Mouse (Mus musculus) neutrophil, adult 5-6 weeks (primary cell): Measurements from ENCODE around the gene Txndc12. TPM values are rescaled to one million over a fixed set of nuclear protein-coding genes. Genes with fewer than 3 reads are reported as not detected.
A peak's percentile ranks its signal among the peaks of the same experiment; 100 is the strongest.

Experiments used
- ATAC-seq: fragments of 151-379, 151-347 bp; 2 replicates; pipeline ENCODE4 v1.8.0; 2017; ENCODE audit warnings: mild to moderate bottlenecking, moderate TSS enrichment; ENCODE audit not compliant: insufficient number of reproducible peaks, poor library complexity, low FRiP score, severe bottlenecking; ENCODE audit errors: extremely low read depth
- total RNA-seq: library from RNA; stranded (forward); fragments of 200-1000 nt; gene quantifications from 2 replicates; pipeline ENCODE4 v1.2.3, GENCODE M21; 2017

The Txndc12 gene
- total RNA-seq, 1 experiment from 2014 or later, result 40.7 TPM

DNA sequence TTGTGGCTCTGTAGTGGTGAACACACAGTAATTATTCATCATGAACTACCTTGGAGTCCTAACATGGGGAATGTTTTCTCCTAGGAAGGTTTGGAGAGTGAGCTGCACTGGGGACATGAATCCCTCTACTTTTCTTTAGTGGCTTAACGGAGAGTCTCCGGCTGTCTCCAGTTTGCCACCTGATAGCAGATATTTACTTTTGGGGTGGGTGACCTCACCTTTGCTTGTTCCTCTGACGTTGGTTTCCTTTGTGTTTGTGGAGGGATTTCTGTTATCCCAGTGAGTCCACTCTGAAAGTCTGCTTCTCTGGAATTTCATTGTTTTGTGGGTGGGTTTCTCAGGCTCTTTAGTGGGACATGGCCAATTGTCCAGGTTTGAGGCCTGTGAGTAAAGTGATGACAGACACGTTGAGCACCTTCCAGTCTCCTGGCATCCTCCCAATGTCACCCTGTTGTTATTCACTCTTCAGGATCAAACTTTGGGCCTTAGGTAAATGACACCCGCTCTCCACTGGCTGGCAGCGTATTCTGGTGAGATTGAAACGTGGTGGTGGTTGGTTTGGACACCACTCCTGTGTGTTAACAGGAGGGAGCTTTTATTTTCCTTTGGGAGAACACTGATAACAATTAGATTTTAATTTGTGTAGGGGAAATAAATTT lies 7.6 kb downstream of the Txndc12 start:
- ATAC-seq, result no peak

DNA sequence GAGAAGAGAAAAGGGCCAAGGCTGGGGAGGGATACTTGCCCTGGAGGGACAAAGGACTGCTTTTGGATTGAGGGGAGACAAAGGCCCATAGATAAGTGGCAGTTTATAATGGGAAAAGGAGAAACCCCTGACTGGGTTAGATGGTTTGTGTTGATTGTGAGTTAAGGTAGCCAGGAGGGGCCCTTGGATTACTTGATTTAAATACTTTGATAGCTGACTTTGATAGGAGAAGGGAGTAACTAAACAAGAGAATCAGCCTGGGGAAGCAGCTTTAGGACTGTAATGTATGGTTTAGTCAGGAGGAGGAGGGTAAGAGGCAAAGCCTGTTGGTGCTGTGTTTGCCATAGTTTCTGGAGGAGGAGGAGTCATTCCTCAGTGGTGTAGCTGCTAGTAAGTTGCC lies 8.9 kb downstream of the Txndc12 start:
- ATAC-seq, result no peak

DNA sequence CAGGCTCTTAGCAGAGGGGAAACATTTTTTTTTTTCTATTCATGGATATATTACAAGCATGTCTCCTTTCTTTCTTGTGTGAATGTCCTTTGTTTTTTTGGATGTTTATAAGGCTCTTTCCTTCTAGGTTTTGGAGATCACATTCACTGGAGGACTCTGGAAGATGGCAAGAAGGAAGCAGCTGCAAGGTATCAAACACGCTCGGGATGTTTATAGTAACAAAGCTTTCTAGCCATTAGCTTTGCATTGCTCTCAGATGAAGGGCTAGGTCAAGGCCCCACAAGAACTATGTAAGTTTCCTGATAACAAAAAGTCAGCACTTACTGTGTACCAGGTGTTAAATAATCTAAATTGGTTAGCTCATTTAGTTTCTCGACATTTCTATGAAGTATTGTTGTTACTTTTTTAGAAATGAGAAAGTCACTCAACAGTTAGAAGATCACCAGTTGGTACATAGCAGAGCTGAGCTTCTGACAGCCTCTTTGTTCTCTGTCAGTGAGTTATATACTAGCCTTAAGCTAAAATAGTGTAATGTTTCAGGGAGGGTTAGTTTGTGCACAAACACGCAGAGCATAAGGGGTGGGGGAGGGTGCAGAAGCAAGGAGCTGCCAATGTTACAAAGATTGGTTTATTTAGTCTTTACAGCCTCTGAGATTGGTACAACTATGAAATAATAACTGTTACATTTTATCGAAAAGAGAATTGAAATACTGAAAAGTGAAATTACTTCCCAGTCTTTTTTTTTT lies 11.6 kb downstream of the Txndc12 start:
- ATAC-seq, result no peak

DNA sequence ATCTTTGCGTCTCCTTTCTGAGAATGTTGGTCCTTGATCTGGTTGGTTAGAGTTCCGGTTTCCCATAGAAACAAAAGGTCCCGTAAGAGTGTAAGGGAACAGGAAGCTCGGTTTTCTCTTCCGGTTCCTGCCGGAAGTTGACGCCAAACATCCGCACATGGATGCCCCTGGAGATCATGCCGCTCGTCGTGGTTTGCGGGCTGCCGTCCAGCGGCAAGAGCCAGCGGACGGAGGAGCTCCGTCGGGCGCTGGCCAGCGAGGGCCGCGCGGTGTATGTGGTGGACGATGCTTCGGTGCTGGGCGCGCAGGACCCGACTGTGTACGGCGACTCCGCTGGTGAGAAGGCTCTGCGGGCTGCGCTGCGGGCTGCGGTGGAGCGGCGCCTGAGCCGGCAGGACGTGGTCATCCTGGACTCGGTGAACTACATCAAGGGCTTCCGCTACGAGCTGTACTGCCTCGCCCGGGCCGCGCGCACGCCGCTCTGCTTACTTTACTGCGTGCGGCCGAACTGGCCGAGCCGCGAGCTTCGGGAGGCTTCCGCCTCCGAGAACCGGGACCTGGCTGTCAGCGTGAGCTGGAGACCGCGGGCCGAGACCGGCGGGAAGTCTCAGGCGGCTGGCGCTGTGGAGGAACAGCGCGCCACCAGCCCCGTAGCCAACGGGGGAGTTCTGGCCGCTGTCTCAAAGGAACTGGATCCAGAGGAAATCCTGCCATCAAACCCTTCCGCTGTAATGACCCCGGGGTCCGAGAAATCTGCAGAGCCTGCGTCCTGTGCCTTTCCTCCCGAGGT lies 13.5 kb downstream of the Txndc12 start, which contains the start of gene Kti12:
Gene Kti12, plus strand, starts transcription at position 71 of the 790 bp plus-strand sequence.
- ATAC-seq, result peak; percentile 68

DNA sequence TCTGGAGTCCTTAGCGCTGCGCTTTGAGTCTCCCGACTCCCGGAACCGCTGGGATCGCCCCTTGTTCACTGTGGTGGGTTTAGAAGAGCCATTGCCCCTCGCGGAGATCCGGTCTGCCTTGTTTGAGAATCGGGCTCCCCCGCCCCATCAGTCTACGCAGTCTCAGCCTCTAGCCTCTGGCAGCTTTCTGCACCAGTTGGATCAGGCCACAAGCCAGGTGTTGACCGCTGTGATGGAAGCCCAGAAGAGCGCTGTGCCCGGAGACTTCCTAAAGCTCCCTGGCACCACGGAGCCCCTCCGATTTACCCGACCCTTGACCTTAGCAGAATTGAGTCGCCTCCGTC lies 14.1 kb downstream of the Txndc12 start, which contains the start of gene A730015C16Rik:
Gene A730015C16Rik, minus strand, starts transcription at position 115 of the 344 bp plus-strand sequence.
- ATAC-seq, result no peak

DNA sequence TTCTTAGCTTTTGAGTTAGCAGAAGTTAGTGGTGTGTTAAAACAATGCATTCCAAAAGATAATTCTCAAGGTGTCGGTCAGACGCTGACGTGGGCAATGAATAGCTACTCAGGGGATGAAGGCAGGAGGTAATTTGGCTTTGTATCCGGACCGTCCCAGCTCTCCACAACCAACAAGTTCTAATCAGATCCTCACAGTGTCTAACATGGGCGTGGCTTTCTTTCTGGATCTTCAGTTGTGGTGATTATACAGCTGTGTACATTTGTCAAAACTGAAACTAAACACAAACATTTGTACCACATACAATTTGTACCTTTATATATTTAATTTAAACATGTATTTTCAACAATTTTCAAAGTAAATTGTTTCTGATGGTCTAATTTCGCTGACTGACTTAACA lies 32.4 kb downstream of the Txndc12 start:
- ATAC-seq, result no peak

GRCm38 (mm10) chr4:108869730-108870374 lies 35.5 kb downstream of the Txndc12 start:
- ATAC-seq, result peak; percentile 89; the same call in 1 of the 2 replicates

DNA sequence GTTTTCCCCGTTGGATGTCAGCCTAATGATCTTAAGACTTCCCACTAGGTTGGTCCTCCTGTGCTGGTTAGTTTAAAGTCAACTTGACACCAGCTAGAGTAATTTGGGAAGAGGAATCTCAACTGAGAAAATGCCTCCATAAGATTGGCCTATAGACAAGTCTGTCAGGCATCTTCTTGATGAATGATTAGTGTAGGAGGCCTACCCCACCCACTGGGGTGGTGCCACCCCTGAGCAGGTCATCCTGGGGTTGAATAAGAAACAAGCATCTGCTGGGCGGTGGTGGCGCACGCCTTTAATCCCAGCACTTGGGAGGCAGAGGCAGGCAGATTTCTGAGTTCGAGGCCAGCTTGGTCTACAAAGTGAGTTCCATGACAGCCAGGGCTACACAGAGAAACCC lies 39.3 kb downstream of the Txndc12 start:
- no peak for ATAC-seq

GRCm38 (mm10) chr4:108877901-108878300 lies 43.5 kb downstream of the Txndc12 start:
- ATAC-seq, result no peak

DNA sequence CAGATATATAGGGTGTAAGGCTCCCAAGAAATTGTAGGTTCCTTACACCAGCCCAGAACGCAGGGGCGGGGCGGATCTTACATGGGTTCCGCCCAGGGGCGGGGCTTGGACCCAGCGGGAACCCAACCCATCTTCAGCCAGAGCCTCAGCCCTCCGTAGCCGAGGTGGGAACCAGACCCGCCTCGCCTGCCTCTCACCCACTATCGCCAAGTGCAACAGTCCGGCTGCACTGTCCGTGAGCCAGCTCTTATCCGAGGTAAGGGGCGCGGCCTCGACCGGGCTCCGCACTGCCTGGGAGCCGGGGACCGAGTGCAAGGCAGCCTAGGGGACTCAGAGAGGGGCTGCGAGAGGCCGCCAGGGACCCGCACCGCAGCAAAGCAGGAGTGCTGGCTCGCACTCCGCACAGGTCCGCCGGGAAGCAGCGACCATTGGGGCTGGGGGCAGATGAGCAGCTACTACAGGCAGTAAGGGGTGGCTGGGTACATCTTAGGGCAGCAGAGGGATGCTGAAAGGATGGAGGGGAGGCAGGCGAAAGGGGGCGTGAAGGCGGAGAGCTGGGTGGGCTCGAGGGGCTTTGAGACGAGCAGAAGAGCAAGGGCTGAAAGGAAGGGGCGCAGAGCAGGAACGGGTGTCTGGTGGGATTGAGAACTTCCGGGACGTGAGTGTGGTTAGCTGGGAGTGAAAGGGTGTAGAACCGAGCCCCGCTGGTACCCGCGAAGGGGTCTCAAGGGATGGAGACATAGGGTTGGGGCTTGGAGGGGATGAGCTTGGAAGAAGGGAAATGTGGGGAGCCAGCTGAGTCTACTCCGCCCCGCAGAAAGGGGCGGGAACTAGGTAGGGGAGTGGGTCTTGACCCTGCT lies 44.8 kb downstream of the Txndc12 start, which contains the start of gene Rab3b:
Gene Rab3b, plus strand, starts transcription at position 101 of the 860 bp plus-strand sequence.
- peak; percentile 21; the same call in 1 of the 2 replicates for ATAC-seq

GRCm38 (mm10) chr4:108883815-108884214 lies 49.4 kb downstream of the Txndc12 start:
- ATAC-seq, result no peak

- ATAC-seq, result no peak
These were observed 53.1 kb downstream of the Txndc12 start for GRCm38 (mm10) chr4:108887456-108887855.

- ATAC-seq, result no peak
These were observed 56.5 kb downstream of the Txndc12 start for GRCm38 (mm10) chr4:108890876-108891275.

- no peak for ATAC-seq
These were observed 66.0 kb downstream of the Txndc12 start for GRCm38 (mm10) chr4:108900421-108900820.

- no peak for ATAC-seq
These were observed 68.5 kb downstream of the Txndc12 start for GRCm38 (mm10) chr4:108902886-108903285.

DNA sequence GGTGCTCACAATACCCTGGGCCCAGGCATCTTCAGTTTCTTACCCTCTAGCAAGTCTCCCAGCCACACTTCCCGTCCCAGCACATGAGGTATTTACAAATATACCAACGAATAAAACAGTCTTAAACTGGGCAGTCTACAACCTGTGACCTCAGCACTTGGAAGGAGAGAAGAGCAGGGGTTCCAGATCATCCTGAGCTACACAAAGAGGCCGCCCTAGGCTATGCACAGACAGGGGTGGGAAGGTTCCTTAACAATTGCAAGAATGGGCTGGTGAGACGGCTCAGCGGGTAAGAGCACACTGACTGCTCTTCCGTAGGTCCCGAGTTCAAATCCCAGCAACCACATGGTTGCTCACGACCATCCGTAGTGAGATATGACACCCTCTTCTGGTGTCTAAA lies 68.9 kb downstream of the Txndc12 start:
- ATAC-seq, result no peak

DNA sequence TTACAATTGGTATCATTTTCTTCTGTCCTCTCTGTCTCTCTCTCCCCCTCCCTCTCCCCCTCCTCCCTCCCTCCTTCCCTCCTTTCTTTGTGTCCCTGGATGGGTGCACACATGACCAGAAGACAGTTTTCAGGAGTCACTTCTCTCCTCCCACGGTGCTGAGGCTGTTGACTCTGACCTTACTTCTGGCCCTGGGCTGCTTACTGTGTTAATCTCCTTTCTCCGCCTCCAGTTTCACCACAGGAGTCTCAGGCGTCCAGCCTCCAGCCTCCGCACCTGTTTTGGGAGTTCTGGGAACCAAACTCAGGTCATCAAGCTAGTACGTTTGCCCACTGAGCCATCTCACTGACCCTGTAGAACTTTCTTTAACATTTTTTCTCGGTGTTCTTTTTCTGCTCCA lies 69.7 kb downstream of the Txndc12 start:
- no peak for ATAC-seq

- ATAC-seq, result no peak
These were observed 70.4 kb downstream of the Txndc12 start for GRCm38 (mm10) chr4:108904790-108905189.
